Mouse (Mus musculus) midbrain, embryonic 12.5 days (tissue): Measurements from ENCODE around the gene Prpf40b. TPM values are rescaled to one million over a fixed set of nuclear protein-coding genes. Genes with fewer than 3 reads are reported as not detected.

Experiments used
- ATAC-seq: fragments of 200-750 bp; cut with Nextera tagmentation; 2 replicates; pipeline ENCODE4 v1.8.0; 2017; ENCODE audit warnings: low read depth, moderate TSS enrichment, moderate library complexity; ENCODE audit not compliant: low FRiP score
- H3K27ac ChIP-seq: fragments of 300-500 bp; sonication (generic); replicated peaks from 2 replicates; pipeline ENCODE4 v1.5.1; 2016; ENCODE audit warnings: mild to moderate bottlenecking
- H3K27me3 ChIP-seq: fragments of 300-500 bp; sonication (generic); 2 replicates; pipeline ENCODE4 v1.6.1; 2016; ENCODE audit warnings: mild to moderate bottlenecking
- H3K36me3 ChIP-seq: fragments of 300-500 bp; sonication (generic); 2 replicates; pipeline ENCODE4 v1.6.1; 2016
- H3K4me1 ChIP-seq: fragments of 300-500 bp; sonication (generic); 2 replicates; pipeline ENCODE4 v1.6.1; 2016
- H3K4me2 ChIP-seq: fragments of 300-500 bp; sonication (generic); replicated peaks from 2 replicates; pipeline ENCODE4 v1.6.1; 2016; ENCODE audit warnings: mild to moderate bottlenecking, moderate library complexity
- H3K4me3 ChIP-seq: fragments of 300-500 bp; sonication (generic); 2 replicates; pipeline ENCODE4 v1.5.1; 2016; ENCODE audit warnings: mild to moderate bottlenecking
- H3K9ac ChIP-seq: fragments of 300-500 bp; sonication (generic); replicated peaks from 2 replicates; pipeline ENCODE4 v1.6.1; 2016; ENCODE audit warnings: mild to moderate bottlenecking, moderate library complexity
- H3K9me3 ChIP-seq: fragments of 300-500 bp; sonication (generic); 2 replicates; pipeline ENCODE4 v1.6.1; 2016; ENCODE audit warnings: mild to moderate bottlenecking
- WGBS: fragments of 180-500 bp; shearing (Covaris S2); methylation state at CpG from one replicate; pipeline ENCODE4 v1.1.7; 2016; 5-methylcytosine and 5-hydroxymethylcytosine counted together
- polyA plus RNA-seq: library from polyadenylated mRNA; unstranded; fragments of >200 nt; fragmentation: Nextera tagmentation; extraction: Ambion mirVana; gene quantifications from 2 replicates; pipeline ENCODE4 v1.2.1, GENCODE M21; 2016

Prpf40b gene
- polyA plus RNA-seq, 1 experiment from 2014 or later = 78.1 TPM

GRCm38 (mm10) chr15:99335801-99336320, 41.0 kb downstream of the Prpf40b start:
- H3K36me3 ChIP-seq = no peaks in the 10 kb centered on the region
- ATAC-seq = no peak
- 86% methylated on average over 8 of the region's 8 CpGs for WGBS
- no peaks in the 10 kb centered on the region for H3K9me3 ChIP-seq
- H3K4me2 ChIP-seq = no peak overlapping the region
- H3K27ac ChIP-seq = no peak overlapping the region
- no peak overlapping the region for H3K4me3 ChIP-seq
- H3K9ac ChIP-seq = no peak overlapping the region
- peaks cover 12% of the 10 kb centered on the region; the same call in 1 of the 2 replicates for H3K4me1 ChIP-seq
- no peaks in the 10 kb centered on the region for H3K27me3 ChIP-seq

GRCm38 (mm10) chr15:99338916-99339315, 44.0 kb downstream of the Prpf40b start:
- Histone ChIP-seq H3K4me1 (peaks cover 22% of the 10 kb centered on the region), H3K27ac (no peak overlapping the region), H3K9ac (no peak overlapping the region), H3K4me3 (no peak overlapping the region), H3K27me3 (no peaks in the 10 kb centered on the region), H3K36me3 (no peaks in the 10 kb centered on the region), H3K9me3 (no peaks in the 10 kb centered on the region), H3K4me2 (no peak overlapping the region)
- ATAC-seq = no peak
- WGBS = 89% methylated on average over 2 of the region's 2 CpGs

DNA sequence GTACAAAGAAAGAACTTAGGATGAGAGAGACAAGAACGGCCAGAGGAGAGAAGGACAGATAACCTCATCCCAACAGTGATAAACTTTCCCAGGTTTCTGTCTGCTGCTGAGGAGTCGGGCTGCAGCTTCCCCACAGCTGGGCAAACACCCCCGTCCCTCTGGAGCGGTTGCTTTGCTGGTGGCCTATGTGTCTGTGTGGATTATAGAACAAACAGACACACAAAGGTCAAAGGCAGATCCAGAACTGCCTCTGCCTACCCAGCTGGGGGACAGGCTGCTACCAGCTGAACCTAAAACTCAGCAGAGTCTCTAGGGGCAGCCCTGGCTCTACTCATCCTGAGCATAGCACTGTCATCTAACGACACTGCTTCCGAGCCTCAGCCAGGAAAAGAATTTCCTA, 44.8 kb downstream of the Prpf40b start:
- Histone ChIP-seq H3K36me3 (no peaks in the 10 kb centered on the region), H3K9ac (no peak overlapping the region), H3K9me3 (no peaks in the 10 kb centered on the region), H3K27ac (no peak overlapping the region), H3K27me3 (no peaks in the 10 kb centered on the region), H3K4me1 (peaks cover 22% of the 10 kb centered on the region), H3K4me2 (no peak overlapping the region), H3K4me3 (no peak overlapping the region)
- 64% methylated on average over 6 of the region's 6 CpGs for WGBS
- ATAC-seq = no peak

GRCm38 (mm10) chr15:99341102-99341501, 46.2 kb downstream of the Prpf40b start:
- Histone ChIP-seq H3K27me3 (no peaks in the 10 kb centered on the region), H3K4me2 (no peak overlapping the region), H3K27ac (no peak overlapping the region), H3K4me1 (peaks cover 22% of the 10 kb centered on the region), H3K9me3 (no peaks in the 10 kb centered on the region), H3K36me3 (no peaks in the 10 kb centered on the region), H3K9ac (no peak overlapping the region), H3K4me3 (no peak overlapping the region)
- no peak for ATAC-seq
- 93% methylated on average over 3 of the region's 3 CpGs for WGBS

DNA sequence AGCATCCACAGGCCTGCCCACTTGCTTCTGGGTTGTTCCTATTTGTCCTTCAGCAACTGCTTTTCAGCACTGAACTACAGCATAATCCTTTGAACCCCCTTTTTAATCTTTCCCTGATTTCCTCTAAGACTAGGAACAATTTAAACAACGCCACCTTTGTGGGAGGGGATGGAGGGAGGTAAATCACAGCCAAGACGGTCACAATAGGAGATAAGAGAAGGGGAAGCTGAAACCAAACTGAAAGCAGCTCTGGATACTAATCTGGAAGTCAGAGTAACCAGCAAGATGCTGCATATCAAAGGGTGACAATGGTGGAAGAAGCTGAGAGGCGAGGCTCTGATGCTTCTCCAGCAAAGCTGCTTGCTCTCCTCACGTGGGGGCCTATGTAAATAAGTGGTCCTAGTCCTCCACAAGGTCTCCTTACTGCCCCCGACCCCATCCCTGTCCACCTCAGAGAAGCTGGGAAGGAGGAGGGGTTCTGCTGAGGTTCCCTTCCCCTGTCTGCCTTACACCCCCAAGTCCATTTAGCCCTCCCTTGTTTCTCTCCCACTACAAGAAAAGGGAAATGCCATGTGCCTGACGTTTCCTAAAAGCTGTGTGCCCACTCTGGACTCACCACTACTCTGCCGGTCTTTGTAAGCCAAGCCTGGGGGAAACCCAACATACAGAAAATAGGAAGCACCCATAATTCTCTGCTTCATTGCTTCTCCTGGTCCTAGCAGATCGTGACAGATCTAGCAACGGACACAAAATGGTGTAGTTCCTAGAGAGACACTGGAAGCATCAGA, 47.5 kb downstream of the Prpf40b start:
- no peaks in the 10 kb centered on the region for H3K36me3 ChIP-seq
- ATAC-seq = no peak
- H3K4me1 ChIP-seq = peaks cover 22% of the 10 kb centered on the region
- no peaks in the 10 kb centered on the region for H3K9me3 ChIP-seq
- no peak overlapping the region for H3K4me2 ChIP-seq
- no peak overlapping the region for H3K9ac ChIP-seq
- no peaks in the 10 kb centered on the region for H3K27me3 ChIP-seq
- WGBS = 45% methylated on average over 9 of the region's 9 CpGs
- H3K4me3 ChIP-seq = no peak overlapping the region
- peak overlapping the region; percentile 4; the same call in 1 of the 2 replicates for H3K27ac ChIP-seq

GRCm38 (mm10) chr15:99343414-99344147, 48.7 kb downstream of the Prpf40b start:
- Histone ChIP-seq H3K4me1 (peaks cover 22% of the 10 kb centered on the region), H3K9ac (0 out of 2 replicates have a peak overlapping the region, but pooled peaks have one; percentile 8), H3K4me3 (no peak overlapping the region), H3K27ac (no peak overlapping the region; the same call in 1 of the 2 replicates), H3K9me3 (no peaks in the 10 kb centered on the region), H3K36me3 (no peaks in the 10 kb centered on the region), H3K27me3 (no peaks in the 10 kb centered on the region), H3K4me2 (no peak overlapping the region)
- ATAC-seq = no peak
- WGBS = 75% methylated on average over 5 of the region's 5 CpGs

DNA sequence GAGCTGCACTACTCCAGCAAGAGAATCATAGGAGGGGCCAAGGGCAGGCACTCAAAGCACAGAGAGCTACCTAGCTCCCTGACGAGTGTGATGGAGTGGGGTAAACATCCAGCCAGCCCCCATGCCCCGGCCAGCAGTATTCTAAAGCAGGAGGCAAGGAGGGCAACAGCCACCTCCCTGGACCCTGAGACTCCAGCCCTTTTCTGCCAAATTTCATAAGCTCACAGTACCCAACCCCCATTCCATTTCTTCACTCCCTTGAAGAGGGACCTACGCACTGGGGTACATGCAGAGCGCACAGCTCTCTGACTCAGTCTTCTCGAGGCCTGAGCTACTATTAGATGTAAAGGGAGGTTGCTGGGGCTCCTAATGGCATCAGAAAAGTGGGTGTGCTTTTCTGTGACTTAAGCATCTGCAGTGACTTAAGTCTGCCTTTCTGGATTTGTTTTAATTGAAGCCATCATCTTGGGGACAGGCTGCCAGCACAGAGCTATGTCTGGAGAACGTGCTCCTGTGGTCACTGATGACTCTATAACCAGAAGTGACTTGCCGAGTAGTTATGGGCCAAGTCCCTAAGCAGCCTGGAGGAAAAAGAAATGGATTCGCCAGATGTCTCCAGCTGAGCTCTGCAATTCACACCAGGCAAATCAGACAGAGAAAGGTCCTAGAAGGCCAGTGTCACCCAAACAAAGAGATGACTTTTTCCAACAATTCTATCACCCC, 49.4 kb downstream of the Prpf40b start:
- Histone ChIP-seq H3K4me2 (no peak overlapping the region), H3K27ac (no peak overlapping the region; the same call in 1 of the 2 replicates), H3K36me3 (no peaks in the 10 kb centered on the region), H3K4me1 (peaks cover 20% of the 10 kb centered on the region), H3K4me3 (no peak overlapping the region), H3K9me3 (no peaks in the 10 kb centered on the region), H3K27me3 (no peaks in the 10 kb centered on the region), H3K9ac (0 out of 2 replicates have a peak overlapping the region, but pooled peaks have one; percentile 8)
- 68% methylated on average over 8 of the region's 8 CpGs for WGBS
- no peak for ATAC-seq

DNA sequence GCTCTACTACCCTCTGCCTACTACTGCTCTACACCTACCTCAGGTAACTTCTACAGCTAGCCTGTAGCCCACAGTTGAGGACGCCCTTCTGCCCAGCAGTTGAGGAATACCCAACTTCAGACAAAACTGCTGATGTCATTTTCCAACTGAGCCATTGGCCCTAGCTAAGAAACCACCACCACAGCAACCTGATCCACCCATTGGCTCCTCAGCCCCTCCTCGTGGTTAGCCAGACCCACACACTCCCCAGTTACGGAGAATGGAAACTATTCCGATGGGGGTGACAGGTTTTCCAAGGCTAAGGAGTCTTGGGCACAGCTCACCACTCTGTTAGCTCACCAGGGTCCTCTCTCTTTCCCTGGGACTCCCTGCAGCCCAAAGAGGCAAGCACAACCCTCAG, 50.1 kb downstream of the Prpf40b start:
- Histone ChIP-seq H3K4me3 (no peak overlapping the region), H3K4me1 (peaks cover 14% of the 10 kb centered on the region), H3K27ac (no peak overlapping the region), H3K27me3 (no peaks in the 10 kb centered on the region), H3K9me3 (no peaks in the 10 kb centered on the region), H3K4me2 (no peak overlapping the region), H3K36me3 (no peaks in the 10 kb centered on the region), H3K9ac (no peak overlapping the region)
- 80% methylated on average over 4 of the region's 4 CpGs for WGBS
- no peak for ATAC-seq

DNA sequence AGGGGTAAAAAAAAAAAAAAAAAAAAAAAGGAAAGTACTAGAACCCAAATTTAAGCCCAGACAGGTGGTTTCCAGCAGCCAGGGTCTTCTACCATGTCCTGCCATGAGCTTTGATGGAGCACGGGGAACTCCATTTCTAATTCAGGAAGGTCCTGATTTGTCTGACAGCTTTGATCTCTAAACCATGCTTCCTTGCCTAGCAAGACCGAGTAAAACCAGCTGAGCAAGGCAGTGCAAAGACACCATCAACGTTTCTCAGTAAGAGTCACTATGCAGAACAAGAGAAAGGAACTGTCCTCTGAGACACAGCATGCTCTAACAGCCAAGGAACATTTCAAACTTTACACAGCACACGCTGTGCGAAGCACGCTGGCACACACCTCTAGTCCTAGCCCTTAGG, 56.7 kb downstream of the Prpf40b start:
- Histone ChIP-seq H3K4me3 (no peak overlapping the region), H3K27ac (no peak overlapping the region), H3K4me2 (no peak overlapping the region), H3K27me3 (no peaks in the 10 kb centered on the region), H3K4me1 (no peaks in the 10 kb centered on the region; the same call in 1 of the 2 replicates), H3K9me3 (no peaks in the 10 kb centered on the region), H3K36me3 (no peaks in the 10 kb centered on the region), H3K9ac (no peak overlapping the region)
- WGBS = 84% methylated on average over 6 of the region's 6 CpGs
- no peak for ATAC-seq

GRCm38 (mm10) chr15:99352306-99352705, 57.4 kb downstream of the Prpf40b start:
- Histone ChIP-seq H3K4me3 (no peak overlapping the region), H3K27ac (no peak overlapping the region), H3K4me1 (no peaks in the 10 kb centered on the region; the same call in 1 of the 2 replicates), H3K9me3 (no peaks in the 10 kb centered on the region), H3K27me3 (no peaks in the 10 kb centered on the region), H3K36me3 (no peaks in the 10 kb centered on the region), H3K4me2 (no peak overlapping the region), H3K9ac (no peak overlapping the region)
- ATAC-seq = no peak
- 81% methylated on average over 5 of the region's 5 CpGs for WGBS

DNA sequence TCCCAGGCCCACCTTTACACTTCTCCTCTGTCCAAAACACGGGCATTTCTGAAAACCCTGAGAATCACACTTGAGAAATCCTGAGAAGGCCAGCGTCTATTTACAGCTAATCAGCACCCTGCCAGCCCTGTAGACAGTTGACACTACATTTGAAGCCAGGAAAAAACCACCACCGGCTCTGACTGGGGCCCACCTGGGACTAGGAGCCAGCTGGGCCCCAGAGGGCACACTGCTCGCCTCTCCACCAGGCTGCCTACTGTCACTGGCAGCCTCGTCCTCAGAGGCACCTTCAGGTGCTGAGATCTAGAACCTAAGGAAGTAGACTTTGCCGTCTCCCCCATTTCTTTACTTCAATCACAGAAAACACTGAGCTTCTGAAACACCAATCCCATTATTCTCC, 60.8 kb downstream of the Prpf40b start:
- no peak overlapping the region for H3K27ac ChIP-seq
- no peaks in the 10 kb centered on the region; the same call in 1 of the 2 replicates for H3K4me1 ChIP-seq
- no peaks in the 10 kb centered on the region for H3K9me3 ChIP-seq
- no peak overlapping the region for H3K4me2 ChIP-seq
- H3K9ac ChIP-seq = no peak overlapping the region
- WGBS = 82% methylated on average over 6 of the region's 6 CpGs
- ATAC-seq = no peak
- H3K27me3 ChIP-seq = no peaks in the 10 kb centered on the region
- no peak overlapping the region for H3K4me3 ChIP-seq
- H3K36me3 ChIP-seq = no peaks in the 10 kb centered on the region
